Mouse (Mus musculus) lung, postnatal 10 days (tissue): Measurements from ENCODE around the gene Nprl3.

Experiments
- DNase-seq: peaks from one replicate; pipeline ENCODE4 v3.0.0; 2021

Gene Nprl3

DNA sequence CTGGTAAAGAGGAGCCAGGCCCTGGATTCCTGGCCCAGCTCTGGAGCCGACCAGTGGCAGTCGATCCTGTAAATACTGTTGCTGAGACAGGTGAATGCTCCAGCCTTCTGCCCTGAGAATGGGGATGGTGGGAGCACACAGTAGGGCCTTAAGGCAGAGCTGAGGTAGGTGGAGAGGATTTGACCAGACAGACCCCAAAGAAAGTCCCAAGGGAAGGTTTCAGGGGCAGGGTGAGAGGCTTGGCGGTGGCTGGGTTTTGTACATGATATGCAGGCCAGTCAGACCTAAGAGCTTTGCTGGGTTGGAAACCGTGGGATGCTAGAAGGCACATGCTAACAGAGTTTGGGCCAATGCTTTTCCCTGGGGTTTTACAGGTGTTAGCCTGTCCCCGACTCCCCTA lies 72.9 kb downstream of the Nprl3 start:
- DNase-seq, result no peak

GRCm38 (mm10) chr11:32194086-32194485 lies 73.4 kb downstream of the Nprl3 start:
- no peak for DNase-seq

DNA sequence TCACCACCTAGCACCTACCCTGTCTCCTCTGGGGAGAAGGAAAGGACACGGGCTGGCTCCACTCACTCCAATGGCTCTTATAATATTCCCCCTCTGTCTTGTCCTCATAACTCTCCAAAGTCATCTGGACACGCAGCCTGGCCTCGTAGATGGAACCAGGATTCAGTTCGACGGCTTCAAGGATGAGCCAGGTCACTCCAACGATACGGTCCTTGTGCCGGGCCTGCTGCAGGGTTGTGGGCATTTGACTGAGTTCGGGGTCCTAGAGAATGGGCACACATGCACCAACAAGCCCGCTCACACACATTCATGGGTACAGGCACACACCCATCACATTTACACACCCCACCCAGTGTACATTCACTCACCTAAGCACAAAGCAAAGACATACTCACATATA lies 74.4 kb downstream of the Nprl3 start:
- DNase-seq, result no peak

- DNase-seq, result no peak
These were observed 76.8 kb downstream of the Nprl3 start for GRCm38 (mm10) chr11:32190603-32191110.

- DNase-seq, result peak; percentile 73
These were observed 77.4 kb downstream of the Nprl3 start for GRCm38 (mm10) chr11:32190119-32190518.

- DNase-seq, result no peak
These were observed 78.1 kb downstream of the Nprl3 start for GRCm38 (mm10) chr11:32189434-32189833.

DNA sequence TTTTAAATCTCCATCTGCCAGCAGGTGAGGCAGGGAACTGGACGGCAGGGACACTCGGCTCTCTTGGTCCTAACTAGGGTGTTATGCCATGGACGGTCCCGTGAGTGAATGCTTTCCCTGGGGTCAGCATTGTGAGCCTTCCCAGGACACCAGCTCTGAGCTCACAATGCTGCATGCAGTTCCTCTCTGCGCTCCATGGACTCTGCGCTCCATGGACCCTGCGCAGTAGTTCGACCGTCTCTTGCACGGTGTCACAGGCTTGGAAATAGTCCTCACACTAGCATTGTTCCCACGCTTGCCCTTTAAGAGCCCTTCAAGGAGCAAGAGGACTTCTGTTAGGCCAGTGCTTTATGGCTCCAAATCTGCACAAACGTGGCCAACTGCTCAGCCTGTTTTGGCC lies 78.6 kb downstream of the Nprl3 start:
- no peak for DNase-seq

DNA sequence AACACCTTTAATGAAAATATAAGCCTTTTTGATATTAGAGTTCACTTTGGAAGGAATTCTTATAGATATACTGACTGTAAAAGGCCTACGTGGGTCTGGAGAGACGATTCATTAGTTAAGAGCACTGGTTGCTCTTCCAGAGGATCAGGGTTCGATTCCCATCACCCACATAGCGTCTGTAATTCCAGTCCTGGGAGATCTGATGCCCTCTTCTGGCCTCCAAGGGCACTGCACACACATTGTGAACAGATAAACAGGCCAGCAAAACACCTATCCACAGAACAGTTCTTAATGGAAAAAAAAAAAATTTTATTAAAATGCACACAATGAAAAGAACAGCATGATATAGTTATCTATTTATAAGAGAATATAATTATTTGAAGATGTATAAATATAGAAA lies 80.3 kb downstream of the Nprl3 start:
- DNase-seq, result no peak

DNA sequence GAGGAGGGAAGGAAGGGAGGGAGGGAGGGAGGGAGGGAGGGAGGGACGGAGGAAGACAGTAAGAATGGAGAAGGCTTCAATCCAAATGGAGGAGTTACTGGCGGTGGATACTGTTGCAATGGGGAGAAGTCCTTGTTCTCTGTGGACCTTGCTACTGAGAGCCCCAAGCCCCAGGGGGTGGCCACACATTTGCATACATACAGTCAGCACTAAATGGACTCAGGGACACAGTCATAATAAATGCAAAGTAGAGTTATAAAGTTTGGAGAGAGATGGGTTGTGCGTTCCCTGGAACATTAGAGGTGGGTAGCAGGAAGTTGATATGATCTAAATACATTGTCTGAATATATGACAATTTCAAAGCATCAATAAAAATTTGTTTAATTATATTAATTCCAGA lies 81.5 kb downstream of the Nprl3 start:
- DNase-seq, result no peak

DNA sequence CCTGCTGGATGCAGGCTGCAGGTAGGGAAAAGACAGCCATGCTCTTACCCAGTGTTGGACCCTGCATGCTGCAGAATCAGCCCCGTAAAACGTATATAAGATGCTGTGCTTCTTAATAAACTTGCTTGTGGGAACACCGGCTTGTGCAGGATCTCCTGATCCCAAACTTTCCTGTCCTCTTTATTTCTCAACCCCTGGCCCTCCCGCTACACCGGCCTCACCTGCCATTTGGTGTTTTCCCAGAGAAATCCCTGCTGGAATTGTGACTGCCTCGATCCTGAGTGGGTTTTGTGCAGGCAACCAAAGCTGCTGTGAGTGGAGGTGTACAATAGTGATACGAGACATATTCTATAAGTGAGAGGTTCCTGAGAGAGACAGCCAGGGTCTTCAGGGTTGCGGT lies 83.0 kb downstream of the Nprl3 start:
- no peak for DNase-seq

- peak; percentile 89 for DNase-seq
These were observed 85.3 kb downstream of the Nprl3 start for GRCm38 (mm10) chr11:32181973-32182868.

- no peak for DNase-seq
These were observed 86.3 kb downstream of the Nprl3 start for GRCm38 (mm10) chr11:32181246-32181645.

- DNase-seq, result no peak
These were observed 89.0 kb downstream of the Nprl3 start for GRCm38 (mm10) chr11:32178506-32178905.
